Mouse (Mus musculus) lung, postnatal 0 days (tissue): ENCODE data around the gene Gata2.

ENCODE experiments used
- CTCF ChIP-seq: IDR thresholded peaks from 2 replicates; pipeline ENCODE4 v1.5.1; 2016; ENCODE audit warnings: antibody characterized with exemption, mild to moderate bottlenecking
- EP300 ChIP-seq: IDR thresholded peaks from 2 replicates; pipeline ENCODE4 v1.6.1; 2016; ENCODE audit warnings: antibody characterized with exemption, mild to moderate bottlenecking, control low read depth

DNA sequence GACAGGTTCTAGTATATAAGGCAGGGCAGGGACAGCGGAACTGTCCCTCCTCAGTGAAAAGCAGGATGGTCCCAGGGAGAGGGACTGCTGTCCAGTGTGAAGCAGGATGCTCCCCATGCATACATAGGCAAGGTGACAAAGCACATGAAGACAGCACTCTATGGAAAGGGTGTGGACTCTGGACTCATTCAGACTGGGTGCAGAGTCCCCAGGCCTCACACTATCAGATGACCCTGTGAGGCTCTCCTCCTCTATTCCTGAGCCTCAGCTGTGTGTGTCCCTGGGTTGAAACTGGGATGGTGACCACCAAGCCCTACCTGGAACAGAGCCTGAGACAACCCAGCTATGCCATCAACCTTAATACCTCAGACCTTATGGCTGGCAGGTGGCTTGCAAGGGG lies 57.7 kb downstream of the Gata2 start:
- no peak for TF ChIP-seq EP300
- TF ChIP-seq CTCF, result no peak
